Mouse (Mus musculus) bone marrow macrophage, adult 2 months (primary cell): ENCODE data around the gene Sorcs2.

ENCODE experiments used
- CTCF ChIP-seq: IDR thresholded peaks from 2 replicates; pipeline ENCODE4 v1.5.1; 2012; ENCODE audit warnings: low read depth, mild to moderate bottlenecking, low read length, moderate library complexity
- POLR2A ChIP-seq: IDR thresholded peaks from 2 replicates; pipeline ENCODE4 v1.6.1; 2012; ENCODE audit warnings: mild to moderate bottlenecking, low read depth, low read length, borderline replicate concordance

- TF ChIP-seq POLR2A (no peak), CTCF (no peak)
These were observed 44.3 kb downstream of the Sorcs2 start for GRCm38 (mm10) chr5:36353679-36354078.
